Mouse (Mus musculus) lung, embryonic 16.5 days (tissue): ENCODE measurements around the gene Gm49510. TPM values are rescaled to one million over a fixed set of nuclear protein-coding genes. Genes with fewer than 3 reads are reported as not detected.

Source experiments
- ATAC-seq: fragments of 200-750 bp; cut with Nextera tagmentation; 2 replicates; pipeline ENCODE4 v1.8.0; 2017; ENCODE audit warnings: low read depth, mild to moderate bottlenecking, moderate library complexity
- H3K27ac ChIP-seq: fragments of 300-500 bp; sonication (generic); 2 replicates; pipeline ENCODE4 v1.5.1; 2014; ENCODE audit warnings: mild to moderate bottlenecking, control low read depth, low read length
- H3K27me3 ChIP-seq: fragments of 300-500 bp; sonication (generic); 2 replicates; pipeline ENCODE4 v1.6.1; 2014; ENCODE audit warnings: low read depth, low read length, mixed read lengths; ENCODE audit not compliant: control insufficient read depth, insufficient read depth
- H3K36me3 ChIP-seq: fragments of 300-500 bp; sonication (generic); 2 replicates; pipeline ENCODE4 v1.6.1; 2014; ENCODE audit warnings: low read length; ENCODE audit not compliant: control insufficient read depth, insufficient read depth
- H3K4me1 ChIP-seq: fragments of 300-500 bp; sonication (generic); replicated peaks from 2 replicates; pipeline ENCODE4 v1.6.1; 2014; ENCODE audit warnings: low read length, mixed read lengths; ENCODE audit not compliant: control insufficient read depth, insufficient read depth
- H3K4me2 ChIP-seq: fragments of 300-500 bp; sonication (generic); 2 replicates; pipeline ENCODE4 v1.6.1; 2014; ENCODE audit warnings: low read depth, low read length, control low read depth
- H3K4me3 ChIP-seq: fragments of 300-500 bp; sonication (generic); 2 replicates; pipeline ENCODE4 v1.5.1; 2014; ENCODE audit warnings: mild to moderate bottlenecking, low read length, control low read depth
- H3K9ac ChIP-seq: fragments of 300-500 bp; sonication (generic); 2 replicates; pipeline ENCODE4 v1.6.1; 2014; ENCODE audit warnings: low read length, control low read depth
- H3K9me3 ChIP-seq: fragments of 300-500 bp; sonication (generic); 2 replicates; pipeline ENCODE4 v1.6.1; 2016; ENCODE audit warnings: low read length; ENCODE audit not compliant: control insufficient read depth
- WGBS: fragments of 180-500 bp; shearing (Covaris S2); extraction: QIAGEN DNeasy Blood & Tissue Kit; methylation state at CpG from one replicate; pipeline ENCODE4 v1.1.7; 2014; 5-methylcytosine and 5-hydroxymethylcytosine counted together
- polyA plus RNA-seq: library from polyadenylated mRNA; unstranded; fragments of >200 nt; fragmentation: Nextera tagmentation; extraction: Ambion mirVana; gene quantifications from 2 replicates; pipeline ENCODE4 v1.2.1, GENCODE M21; 2015

The Gm49510 gene
- 0.16 and 0.59 TPM in 2 replicates for polyA plus RNA-seq

GRCm38 (mm10) chr15:78899409-78899739 lies at the start of gene Gm49510:
Gene Gm49510, plus strand, starts transcription at chr15:78899667.
- peak within 1 kb of the TSS; percentile 77 for H3K4me2 ChIP-seq
- peak within 1 kb of the TSS; percentile 75 for H3K27ac ChIP-seq
- H3K27me3 ChIP-seq = no peaks in the 10 kb centered on the region
- H3K4me1 ChIP-seq = peaks cover 27% of the 10 kb centered on the region
- peak within 1 kb of the TSS; percentile 81 for H3K9ac ChIP-seq
- no peaks in the 10 kb centered on the region for H3K9me3 ChIP-seq
- H3K4me3 ChIP-seq = peak within 1 kb of the TSS; percentile 71
- WGBS = under 1% methylated on average over 17 of the region's 20 CpGs
- ATAC-seq = no peak
- peaks cover 7% of the 10 kb centered on the region; the same call in 1 of the 2 replicates for H3K36me3 ChIP-seq

- Histone ChIP-seq H3K27ac (peak overlapping the region; percentile 84), H3K4me3 (no peak overlapping the region), H3K27me3 (no peaks in the 10 kb centered on the region), H3K4me2 (no peak overlapping the region), H3K36me3 (peaks cover 30% of the 10 kb centered on the region), H3K4me1 (peaks cover 58% of the 10 kb centered on the region), H3K9ac (peak overlapping the region; percentile 50; the same call in 1 of the 2 replicates), H3K9me3 (no peaks in the 10 kb centered on the region)
- 45% methylated on average over 15 of the region's 15 CpGs for WGBS
- peak; percentile 48 for ATAC-seq
Observed at GRCm38 (mm10) chr15:78850059-78850824, 49.2 kb upstream of the Gm49510 start.

DNA sequence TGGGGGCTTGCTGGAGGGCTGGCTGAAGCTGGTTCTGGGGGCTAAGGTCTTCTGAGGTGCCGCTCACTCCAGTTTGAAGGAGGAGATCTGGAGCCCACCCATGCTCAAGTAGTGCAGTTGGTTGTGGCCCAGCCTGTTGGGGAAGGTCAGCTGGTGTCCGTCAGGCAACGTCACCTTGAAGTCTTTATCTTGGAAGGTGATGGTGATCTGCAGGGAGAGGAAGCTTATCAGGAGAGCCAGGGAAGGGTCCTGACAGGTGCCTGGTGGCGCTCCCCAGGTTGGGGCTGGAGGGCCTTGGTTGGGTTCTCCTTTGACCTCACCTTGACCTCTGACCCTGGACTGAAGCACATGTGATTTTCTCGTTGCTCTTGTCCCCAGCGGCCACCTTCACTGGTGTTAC lies 48.5 kb upstream of the Gm49510 start:
- Histone ChIP-seq H3K27me3 (no peaks in the 10 kb centered on the region), H3K9ac (0 out of 2 replicates have a peak overlapping the region, but pooled peaks have one; percentile 31), H3K4me3 (no peak overlapping the region), H3K27ac (peak overlapping the region; percentile 84), H3K9me3 (no peaks in the 10 kb centered on the region), H3K36me3 (peaks cover 30% of the 10 kb centered on the region), H3K4me1 (peaks cover 51% of the 10 kb centered on the region), H3K4me2 (no peak overlapping the region)
- no peak for ATAC-seq
- WGBS = 32% methylated on average over 6 of the region's 6 CpGs

DNA sequence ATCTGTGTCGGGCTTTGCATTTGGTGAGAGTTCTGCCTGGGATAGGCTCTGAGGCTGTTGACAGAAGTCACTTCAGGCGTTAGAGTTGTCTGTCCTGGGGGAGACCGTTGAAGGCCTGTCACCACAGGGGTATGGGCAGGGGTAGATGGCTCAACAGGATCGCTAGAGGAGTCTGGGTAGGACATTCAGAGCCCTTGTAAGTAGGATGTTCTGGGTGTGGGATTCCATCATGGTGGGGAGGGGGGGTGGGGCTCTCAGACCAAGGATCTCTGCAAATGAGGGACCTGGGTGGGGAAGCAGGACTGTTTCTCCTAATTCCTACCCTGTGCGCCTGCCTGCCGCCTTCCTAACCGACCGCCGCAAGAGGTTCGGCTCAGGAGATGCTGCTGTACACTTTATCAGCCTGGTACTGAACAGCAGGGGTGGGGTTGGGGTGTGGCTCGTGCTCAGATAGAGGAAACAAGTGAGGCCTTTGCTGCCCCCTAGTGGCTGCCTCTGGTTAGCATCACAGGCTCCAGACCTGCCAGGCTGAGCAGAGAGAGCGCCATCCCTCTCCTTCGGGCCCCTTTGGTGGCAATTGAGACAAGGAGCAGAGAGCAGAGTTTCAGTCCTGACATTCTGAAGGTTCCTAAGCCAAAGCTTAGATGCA lies 47.8 kb upstream of the Gm49510 start:
- no peaks in the 10 kb centered on the region for H3K27me3 ChIP-seq
- 6% methylated on average over 13 of the region's 13 CpGs for WGBS
- peak overlapping the region; percentile 84 for H3K27ac ChIP-seq
- no peaks in the 10 kb centered on the region for H3K9me3 ChIP-seq
- H3K36me3 ChIP-seq = peaks cover 30% of the 10 kb centered on the region
- peak; percentile 77 for ATAC-seq
- H3K4me3 ChIP-seq = no peak overlapping the region
- H3K4me1 ChIP-seq = peaks cover 45% of the 10 kb centered on the region
- peak overlapping the region; percentile 36; the same call in 1 of the 2 replicates for H3K4me2 ChIP-seq
- H3K9ac ChIP-seq = 0 out of 2 replicates have a peak overlapping the region, but pooled peaks have one; percentile 31

- H3K27me3 ChIP-seq = no peaks in the 10 kb centered on the region
- ATAC-seq = no peak
- H3K9me3 ChIP-seq = no peaks in the 10 kb centered on the region
- H3K4me1 ChIP-seq = peaks cover 29% of the 10 kb centered on the region
- no peak within 1 kb of the TSS for H3K4me3 ChIP-seq
- no peak within 1 kb of the TSS for H3K4me2 ChIP-seq
- H3K27ac ChIP-seq = no peak within 1 kb of the TSS
- no peak within 1 kb of the TSS for H3K9ac ChIP-seq
- WGBS = 52% methylated on average over 8 of the region's 8 CpGs
- no peaks in the 10 kb centered on the region for H3K36me3 ChIP-seq
Observed at GRCm38 (mm10) chr15:78855303-78855965, 44.0 kb upstream of the Gm49510 start, which contains the start of gene Lgals2. Gene Lgals2, minus strand, starts transcription at chr15:78855529.

DNA sequence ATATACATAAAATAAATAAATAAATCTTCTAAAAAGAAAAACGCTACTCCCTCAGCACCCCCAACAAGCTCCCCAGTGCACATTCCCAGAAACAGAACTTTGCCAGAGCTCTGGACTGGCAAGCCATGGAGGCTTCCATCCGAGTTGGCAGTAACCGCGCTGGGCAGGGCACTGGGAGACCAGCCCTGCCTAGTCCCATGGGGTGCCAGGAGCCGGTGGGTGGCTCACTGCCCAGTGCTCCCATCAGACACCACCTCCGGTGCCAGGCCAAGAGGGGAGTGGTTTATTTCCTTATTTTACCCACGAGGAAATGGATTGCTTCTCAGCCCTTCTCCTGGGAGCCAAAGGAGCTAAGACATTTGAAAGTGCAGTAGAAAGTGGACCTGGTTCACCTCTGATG lies 42.5 kb upstream of the Gm49510 start:
- 72% methylated on average over 7 of the region's 7 CpGs for WGBS
- Histone ChIP-seq H3K27me3 (no peaks in the 10 kb centered on the region), H3K9ac (no peak overlapping the region), H3K4me1 (peaks cover 17% of the 10 kb centered on the region), H3K4me3 (no peak overlapping the region), H3K27ac (no peak overlapping the region), H3K4me2 (no peak overlapping the region), H3K9me3 (no peaks in the 10 kb centered on the region), H3K36me3 (no peaks in the 10 kb centered on the region)
- no peak for ATAC-seq

DNA sequence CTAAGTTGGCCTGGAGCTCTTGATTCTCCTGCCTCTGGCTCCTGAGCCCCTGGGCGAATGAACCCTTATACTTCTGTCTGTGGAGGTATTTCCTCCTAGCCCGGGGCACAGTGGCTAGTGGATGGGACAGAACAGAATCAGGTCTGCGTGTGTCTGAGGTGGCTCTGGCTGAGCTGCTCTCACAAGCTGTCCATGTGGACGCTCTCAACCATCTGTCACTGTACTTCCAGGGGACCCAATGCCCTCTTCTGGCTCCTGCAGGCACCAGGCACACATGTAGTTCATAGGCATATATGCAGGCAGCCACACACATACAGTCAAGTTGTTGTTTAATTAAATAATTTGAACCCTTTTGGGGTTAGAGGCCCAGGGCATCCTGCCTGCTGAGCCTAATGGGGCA lies 40.2 kb upstream of the Gm49510 start:
- 63% methylated on average over 4 of the region's 4 CpGs for WGBS
- Histone ChIP-seq H3K9ac (no peak overlapping the region), H3K27me3 (no peaks in the 10 kb centered on the region), H3K4me2 (no peak overlapping the region), H3K36me3 (no peaks in the 10 kb centered on the region), H3K4me3 (no peak overlapping the region), H3K9me3 (no peaks in the 10 kb centered on the region), H3K27ac (no peak overlapping the region), H3K4me1 (peaks cover 27% of the 10 kb centered on the region)
- ATAC-seq = no peak

DNA sequence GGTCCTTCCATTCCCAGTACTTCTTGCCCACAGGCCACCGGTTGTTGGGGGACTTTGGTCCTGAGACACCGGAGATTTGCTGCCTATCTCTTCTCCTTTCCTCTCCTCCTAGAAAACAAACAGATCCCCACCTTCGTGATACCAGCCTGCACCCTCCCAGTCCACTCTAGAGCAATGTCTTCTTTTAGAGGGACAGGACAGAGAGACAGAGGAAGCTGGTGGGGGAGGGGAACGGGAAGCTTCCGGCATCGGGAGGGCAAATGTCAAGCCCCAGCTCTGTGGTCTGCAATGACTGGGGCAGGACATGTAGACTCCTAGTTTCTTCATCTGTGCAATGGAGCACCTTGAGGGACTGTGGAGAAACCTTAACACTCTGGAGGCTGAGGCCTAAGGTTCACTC lies 39.8 kb upstream of the Gm49510 start:
- Histone ChIP-seq H3K27ac (no peak overlapping the region), H3K9ac (no peak overlapping the region), H3K36me3 (no peaks in the 10 kb centered on the region), H3K4me2 (no peak overlapping the region), H3K4me1 (peaks cover 27% of the 10 kb centered on the region), H3K27me3 (no peaks in the 10 kb centered on the region), H3K9me3 (no peaks in the 10 kb centered on the region), H3K4me3 (no peak overlapping the region)
- WGBS = 58% methylated on average over 6 of the region's 6 CpGs
- no peak for ATAC-seq

- no peak overlapping the region for H3K27ac ChIP-seq
- H3K9me3 ChIP-seq = no peaks in the 10 kb centered on the region
- ATAC-seq = no peak
Observed at GRCm38 (mm10) chr15:78862280-78862679, 37.2 kb upstream of the Gm49510 start.

More at GRCm38 (mm10) chr15:78862280-78862679, 37.2 kb upstream of the Gm49510 start:
- H3K4me2 ChIP-seq = no peak overlapping the region
- no peak overlapping the region for H3K9ac ChIP-seq
- H3K4me3 ChIP-seq = no peak overlapping the region
- H3K27me3 ChIP-seq = no peaks in the 10 kb centered on the region
- WGBS = 81% methylated on average over 5 of the region's 5 CpGs
- H3K36me3 ChIP-seq = no peaks in the 10 kb centered on the region
- H3K4me1 ChIP-seq = peaks cover 24% of the 10 kb centered on the region
